Mouse (Mus musculus) hindbrain, postnatal 0 days (tissue): ENCODE measurements around the gene Tab1. TPM values are rescaled to one million over a fixed set of nuclear protein-coding genes. Genes with fewer than 3 reads are reported as not detected.

Experiments
- ATAC-seq: fragments of 200-750 bp; cut with Nextera tagmentation; 2 replicates; pipeline ENCODE4 v1.8.0; 2017; ENCODE audit warnings: mild to moderate bottlenecking, moderate TSS enrichment, moderate library complexity
- DNase-seq: peaks from one replicate; pipeline ENCODE4 v3.0.0-alpha.2; 2015; ENCODE audit warnings: low spot score
- H3K27ac ChIP-seq: fragments of 300-500 bp; sonication (generic); 2 replicates; pipeline ENCODE4 v1.5.1; 2014; ENCODE audit warnings: mild to moderate bottlenecking
- H3K27me3 ChIP-seq: fragments of 300-500 bp; sonication (generic); 2 replicates; pipeline ENCODE4 v1.6.1; 2014; ENCODE audit warnings: low read length, mixed read lengths; ENCODE audit not compliant: insufficient read depth
- H3K36me3 ChIP-seq: fragments of 300-500 bp; sonication (generic); 2 replicates; pipeline ENCODE4 v1.6.1; 2014; ENCODE audit warnings: low read length, mixed read lengths; ENCODE audit not compliant: insufficient read depth
- H3K4me1 ChIP-seq: fragments of 300-500 bp; sonication (generic); 2 replicates; pipeline ENCODE4 v1.6.1; 2014; ENCODE audit warnings: antibody characterized with exemption, low read length, mixed read lengths; ENCODE audit not compliant: insufficient read depth
- H3K4me2 ChIP-seq: fragments of 300-500 bp; sonication (generic); 2 replicates; pipeline ENCODE4 v1.6.1; 2014; ENCODE audit warnings: low read depth, mild to moderate bottlenecking, low read length, moderate library complexity, mixed read lengths
- H3K4me3 ChIP-seq: fragments of 300-500 bp; sonication (generic); 2 replicates; pipeline ENCODE4 v1.5.1; 2014; ENCODE audit warnings: low read length
- H3K9ac ChIP-seq: fragments of 300-500 bp; sonication (generic); replicated peaks from 2 replicates; pipeline ENCODE4 v1.6.1; 2014; ENCODE audit warnings: mild to moderate bottlenecking, low read length, moderate library complexity, mixed read lengths
- H3K9me3 ChIP-seq: fragments of 300-500 bp; sonication (generic); 2 replicates; pipeline ENCODE4 v1.6.1; 2016; ENCODE audit warnings: low read length, mixed read lengths
- CTCF ChIP-seq: IDR thresholded peaks from 2 replicates; pipeline ENCODE4 v1.5.1; 2016; ENCODE audit warnings: antibody characterized with exemption, control low read depth, low read depth
- WGBS: fragments of 180-500 bp; shearing (Covaris S2); extraction: QIAGEN DNeasy Blood & Tissue Kit; methylation state at CpG from one replicate; pipeline ENCODE4 v1.1.7; 2014; 5-methylcytosine and 5-hydroxymethylcytosine counted together
- polyA plus RNA-seq: library from polyadenylated mRNA; unstranded; fragments of >200 nt; fragmentation: Nextera tagmentation; extraction: Ambion mirVana; gene quantifications from 2 replicates; pipeline ENCODE4 v1.2.1, GENCODE M21; 2015
- total RNA-seq: library from RNA; depleted of rRNA; stranded (reverse); fragments of >200 nt; gene quantifications from 2 replicates; pipeline ENCODE4 v1.2.3, GENCODE M21; 2014

The Tab1 gene
- total and polyA plus RNA-seq, 2 experiments from 2014 or later = 26.5 to 55.0 TPM

- no peak for TF ChIP-seq CTCF
- 66% methylated on average over 4 of the region's 4 CpGs for WGBS
Measured at GRCm38 (mm10) chr15:80190075-80190474, 57.1 kb downstream of the Tab1 start.

GRCm38 (mm10) chr15:80191585-80192245, 58.8 kb downstream of the Tab1 start:
- H3K4me3 ChIP-seq = no peak overlapping the region
- DNase-seq (no peak), ATAC-seq (no peak)
- H3K4me2 ChIP-seq = no peak overlapping the region
- no peak overlapping the region for H3K9ac ChIP-seq
- no peak for TF ChIP-seq CTCF
- H3K27me3 ChIP-seq = no peaks in the 10 kb centered on the region
- H3K36me3 ChIP-seq = no peaks in the 10 kb centered on the region
- H3K9me3 ChIP-seq = no peaks in the 10 kb centered on the region
- H3K27ac ChIP-seq = no peak overlapping the region
- WGBS = 69% methylated on average over 8 of the region's 8 CpGs
- peaks cover 9% of the 10 kb centered on the region; the same call in 1 of the 2 replicates for H3K4me1 ChIP-seq

More at GRCm38 (mm10) chr15:80190075-80190474, 57.1 kb downstream of the Tab1 start:
- Histone ChIP-seq H3K4me1 (peaks cover 9% of the 10 kb centered on the region; the same call in 1 of the 2 replicates), H3K27me3 (no peaks in the 10 kb centered on the region), H3K4me2 (no peak overlapping the region), H3K9ac (no peak overlapping the region), H3K4me3 (no peak overlapping the region), H3K27ac (no peak overlapping the region), H3K9me3 (no peaks in the 10 kb centered on the region), H3K36me3 (no peaks in the 10 kb centered on the region)
- DNase-seq = no peak
- ATAC-seq = no peak

- DNase-seq (no peak), ATAC-seq (no peak)
- H3K27me3 ChIP-seq = no peaks in the 10 kb centered on the region
- no peaks in the 10 kb centered on the region for H3K36me3 ChIP-seq
- no peak overlapping the region for H3K4me3 ChIP-seq
- no peak overlapping the region for H3K4me2 ChIP-seq
- H3K9me3 ChIP-seq = no peaks in the 10 kb centered on the region
- H3K4me1 ChIP-seq = peaks cover 9% of the 10 kb centered on the region; the same call in 1 of the 2 replicates
- 87% methylated on average over 5 of the region's 6 CpGs for WGBS
- no peak for TF ChIP-seq CTCF
- no peak overlapping the region for H3K9ac ChIP-seq
- H3K27ac ChIP-seq = no peak overlapping the region
Measured at GRCm38 (mm10) chr15:80192246-80192585, 59.3 kb downstream of the Tab1 start.

- H3K4me1 ChIP-seq = peaks cover 9% of the 10 kb centered on the region; the same call in 1 of the 2 replicates
- WGBS = 87% methylated on average over 7 of the region's 7 CpGs
- TF ChIP-seq CTCF = no peak
Measured at GRCm38 (mm10) chr15:80192847-80193246, 59.9 kb downstream of the Tab1 start.

GRCm38 (mm10) chr15:80199556-80199955, 66.6 kb downstream of the Tab1 start:
- Histone ChIP-seq H3K4me3 (no peak overlapping the region), H3K9me3 (no peaks in the 10 kb centered on the region), H3K9ac (no peak overlapping the region), H3K36me3 (no peaks in the 10 kb centered on the region), H3K4me1 (no peaks in the 10 kb centered on the region), H3K27ac (no peak overlapping the region), H3K27me3 (no peaks in the 10 kb centered on the region), H3K4me2 (no peak overlapping the region)
- no peak for DNase-seq
- WGBS = 65% methylated on average over 2 of the region's 2 CpGs
- TF ChIP-seq CTCF = no peak
- no peak for ATAC-seq

More at GRCm38 (mm10) chr15:80192847-80193246, 59.9 kb downstream of the Tab1 start:
- ATAC-seq = no peak
- Histone ChIP-seq H3K9ac (no peak overlapping the region), H3K36me3 (no peaks in the 10 kb centered on the region), H3K4me2 (no peak overlapping the region), H3K27me3 (no peaks in the 10 kb centered on the region), H3K9me3 (no peaks in the 10 kb centered on the region), H3K4me3 (no peak overlapping the region), H3K27ac (no peak overlapping the region)
- DNase-seq = no peak

GRCm38 (mm10) chr15:80202111-80202775, 69.3 kb downstream of the Tab1 start:
- Histone ChIP-seq H3K4me2 (no peak overlapping the region), H3K27me3 (no peaks in the 10 kb centered on the region), H3K27ac (no peak overlapping the region), H3K4me3 (no peak overlapping the region), H3K9ac (no peak overlapping the region), H3K36me3 (no peaks in the 10 kb centered on the region), H3K9me3 (no peaks in the 10 kb centered on the region), H3K4me1 (no peaks in the 10 kb centered on the region)
- DNase-seq (no peak), ATAC-seq (no peak)
- no peak for TF ChIP-seq CTCF
- WGBS = 71% methylated on average over 6 of the region's 6 CpGs

GRCm38 (mm10) chr15:80203406-80203805, 70.5 kb downstream of the Tab1 start:
- ATAC-seq (no peak), DNase-seq (no peak)
- Histone ChIP-seq H3K9ac (no peak overlapping the region), H3K4me1 (no peaks in the 10 kb centered on the region), H3K4me2 (no peak overlapping the region), H3K36me3 (no peaks in the 10 kb centered on the region), H3K27me3 (no peaks in the 10 kb centered on the region), H3K4me3 (no peak overlapping the region), H3K27ac (no peak overlapping the region), H3K9me3 (no peaks in the 10 kb centered on the region)
- no peak for TF ChIP-seq CTCF
- WGBS = 44% methylated on average over 4 of the region's 4 CpGs
